Mouse (Mus musculus) thymus, postnatal 36 days (tissue): ENCODE measurements at regions not wholly inside any gene's neighbourhood (a gene's known extent, or its start where the extent isn't known, plus 50 kb on each side); places are given as distances from the start of the nearest gene placed in this dataset.

Source experiments
- DNase-seq, 2 experiments: peaks; one replicate each; pipeline ENCODE4 v3.0.0; 2022; ENCODE audit warnings: mixed read lengths in 2 of 2

DNA sequence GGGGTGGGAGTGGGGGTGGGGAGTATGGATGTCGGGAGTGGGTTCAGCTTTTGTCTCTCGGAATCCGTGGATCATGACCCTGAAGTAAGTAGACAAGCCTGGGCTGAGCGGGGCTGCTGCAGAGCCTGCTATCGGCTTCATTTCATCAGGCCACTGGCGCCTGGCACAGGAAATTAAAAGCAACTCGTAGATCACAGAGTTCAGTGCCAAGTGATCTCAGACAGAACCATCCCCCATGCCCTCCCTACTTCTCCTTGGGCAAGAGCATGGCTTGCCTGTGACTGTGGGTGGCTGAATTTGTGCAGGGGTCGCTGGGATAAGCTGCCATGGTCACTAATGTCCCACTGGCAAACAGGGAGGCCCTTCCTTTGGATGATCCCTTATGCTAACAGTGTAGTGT is 161.3 kb upstream of the Il12b start:
- DNase-seq = no peak

DNA sequence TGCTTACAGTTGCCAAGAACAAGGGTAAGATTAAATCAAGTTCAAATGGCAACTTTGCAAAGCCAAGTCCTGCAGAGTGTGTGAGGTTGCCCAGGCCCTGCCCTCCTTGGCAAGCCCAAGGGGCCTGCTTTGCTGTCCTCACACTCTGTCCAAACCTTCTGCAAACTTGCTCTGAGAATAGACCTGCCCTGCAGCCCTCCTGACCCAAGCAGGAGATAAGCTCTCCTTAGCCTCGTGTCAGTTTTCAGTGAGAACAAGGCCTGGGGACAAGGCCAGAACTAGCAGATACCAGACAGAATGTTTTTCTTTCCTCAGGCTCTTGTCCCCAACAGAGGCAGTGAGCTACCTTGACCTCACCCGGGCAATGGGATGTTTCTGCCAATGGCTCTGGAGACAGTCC is 156.7 kb upstream of the Il12b start:
- no peak for DNase-seq

DNA sequence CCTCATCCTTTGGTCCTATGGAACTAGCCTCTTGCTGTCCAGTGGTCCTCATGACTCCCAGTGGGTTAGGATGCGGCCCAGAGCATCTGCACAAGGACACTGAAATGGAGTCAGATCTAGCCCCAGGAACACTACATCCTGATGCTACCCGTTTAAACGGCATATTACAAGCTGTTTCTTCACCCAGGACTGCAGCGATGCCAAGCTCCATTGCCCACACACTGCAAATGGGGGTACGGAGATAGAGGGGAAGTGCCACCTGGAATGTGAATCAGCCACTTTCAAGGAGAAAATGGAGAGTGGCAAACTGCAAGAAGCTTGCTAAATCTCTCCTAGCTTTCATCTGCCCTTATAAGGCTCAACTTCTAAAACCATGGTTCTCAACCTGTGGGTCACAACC is 148.0 kb upstream of the Il12b start:
- DNase-seq = no peak

DNA sequence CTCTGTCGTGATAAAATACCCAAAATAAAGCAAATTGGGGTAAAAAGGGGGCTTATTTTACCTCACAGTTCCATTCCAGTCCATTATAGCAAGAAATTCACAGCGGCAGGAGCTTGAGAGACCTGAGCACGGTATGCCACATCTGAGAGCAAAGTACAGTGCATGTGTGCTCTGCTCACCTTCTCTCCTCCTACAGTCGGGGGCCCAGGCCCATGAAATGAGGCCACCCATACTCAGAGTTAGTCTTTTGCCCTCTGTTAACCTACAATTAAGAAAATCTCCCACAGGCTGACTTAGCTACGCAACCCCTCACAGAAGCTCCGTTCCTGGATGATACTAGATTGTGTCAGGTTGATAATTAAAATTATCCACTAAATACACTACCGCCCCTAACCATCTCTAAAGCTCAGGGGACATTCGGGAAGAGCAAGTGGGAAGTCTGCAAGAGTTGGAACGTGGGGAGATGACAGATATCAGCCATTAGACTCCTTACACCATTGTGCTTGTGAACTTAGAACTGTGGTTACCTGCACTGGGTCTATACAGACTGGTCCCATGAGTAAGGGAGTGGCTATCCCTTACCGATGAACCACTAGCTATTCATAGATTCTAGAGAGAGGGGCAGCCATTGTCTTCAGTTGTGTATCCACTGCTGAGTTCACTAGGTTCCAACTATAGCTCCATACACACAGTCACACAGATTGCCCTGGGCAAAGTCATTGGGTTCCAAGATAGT is 139.3 kb upstream of the Il12b start:
- DNase-seq = no peak

DNA sequence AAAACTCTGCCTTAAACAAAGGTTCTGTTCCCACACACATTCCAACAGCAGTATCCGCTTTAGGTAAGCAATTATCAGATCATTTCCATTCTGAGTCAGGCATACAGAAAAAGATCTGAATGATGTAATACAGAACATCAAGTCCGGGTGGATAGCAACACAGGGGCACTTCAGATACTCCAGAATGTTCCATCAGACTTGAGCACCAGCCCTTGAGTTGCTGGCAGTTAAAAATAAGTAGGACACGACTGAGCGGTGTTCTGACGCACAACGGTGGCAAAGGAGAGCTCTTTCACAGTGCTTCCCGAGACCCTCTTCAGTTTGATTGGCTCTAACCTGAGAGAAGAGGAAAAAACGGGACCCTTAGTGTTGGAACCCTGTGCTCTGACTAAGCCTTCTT is 138.2 kb upstream of the Il12b start:
- DNase-seq = no peak

DNA sequence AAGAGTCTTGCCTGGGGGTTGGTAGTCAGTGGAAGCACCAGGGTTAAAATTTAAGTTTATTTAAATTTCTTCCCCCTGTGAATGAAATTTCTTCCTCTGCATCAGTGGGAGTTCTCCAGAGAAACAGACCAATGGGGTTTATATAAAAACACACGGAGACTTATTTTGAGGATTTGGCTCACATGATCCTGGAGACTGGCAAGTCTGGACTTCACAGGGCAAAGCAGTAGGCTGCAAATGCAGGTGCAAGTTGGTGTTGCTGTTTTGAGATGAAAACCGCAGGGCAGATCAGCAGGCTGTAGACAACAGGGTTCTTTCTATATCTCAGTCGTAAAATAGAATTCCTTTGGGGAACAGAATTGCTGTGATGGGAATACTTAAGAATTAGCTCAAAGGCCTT is 137.3 kb upstream of the Il12b start:
- DNase-seq = no peak

DNA sequence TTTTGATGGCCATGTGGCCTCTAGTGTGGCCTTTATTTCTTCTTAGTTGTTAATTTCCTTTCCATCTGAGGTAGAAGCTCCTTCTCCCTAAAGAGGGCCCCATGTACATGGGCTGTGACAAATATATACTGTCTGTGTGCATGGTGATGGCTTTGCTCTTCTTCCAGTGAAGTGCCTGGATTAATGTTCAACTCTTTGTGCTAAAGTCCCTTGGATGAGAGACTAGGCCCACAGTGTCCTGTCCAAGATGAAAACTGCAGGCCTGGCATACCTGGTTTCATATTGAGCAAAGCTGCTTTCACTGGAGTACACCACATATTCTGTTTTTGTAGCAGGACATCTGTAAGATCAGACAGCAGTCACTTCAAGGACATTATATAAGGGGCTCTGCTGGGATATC is 127.6 kb upstream of the Il12b start:
- no peak for DNase-seq

DNA sequence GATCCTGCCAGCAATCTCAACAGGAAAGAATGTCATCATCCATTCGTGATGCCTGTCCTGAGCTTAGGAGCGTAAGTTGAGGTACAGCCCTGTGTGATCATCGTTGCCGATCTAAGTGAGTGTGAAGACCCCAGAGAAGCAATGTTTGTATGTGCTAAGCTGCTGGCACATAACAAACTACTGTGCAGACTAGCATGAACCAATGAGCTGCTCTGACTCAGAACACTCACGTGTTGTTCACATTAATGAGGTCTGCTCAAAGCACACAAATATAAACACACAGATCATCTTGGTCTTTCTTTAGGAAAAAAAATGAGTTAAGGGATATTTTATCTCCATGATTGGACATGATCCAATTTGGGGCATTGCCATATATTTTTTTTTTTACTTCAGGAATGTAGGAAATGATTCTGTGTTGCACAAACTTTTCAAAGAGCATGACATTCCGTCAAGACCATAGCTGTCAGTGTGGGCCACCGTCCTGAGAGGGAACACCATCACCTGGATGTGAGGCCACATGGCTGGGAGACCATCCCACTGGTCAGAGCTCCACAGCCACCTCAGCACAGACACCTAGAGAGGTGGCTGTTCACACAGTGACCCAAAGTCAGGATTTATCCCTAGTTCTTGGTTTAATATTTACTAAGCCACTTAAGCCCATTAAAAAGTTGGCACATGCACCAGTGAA is 121.2 kb upstream of the Il12b start:
- DNase-seq = no peak

DNA sequence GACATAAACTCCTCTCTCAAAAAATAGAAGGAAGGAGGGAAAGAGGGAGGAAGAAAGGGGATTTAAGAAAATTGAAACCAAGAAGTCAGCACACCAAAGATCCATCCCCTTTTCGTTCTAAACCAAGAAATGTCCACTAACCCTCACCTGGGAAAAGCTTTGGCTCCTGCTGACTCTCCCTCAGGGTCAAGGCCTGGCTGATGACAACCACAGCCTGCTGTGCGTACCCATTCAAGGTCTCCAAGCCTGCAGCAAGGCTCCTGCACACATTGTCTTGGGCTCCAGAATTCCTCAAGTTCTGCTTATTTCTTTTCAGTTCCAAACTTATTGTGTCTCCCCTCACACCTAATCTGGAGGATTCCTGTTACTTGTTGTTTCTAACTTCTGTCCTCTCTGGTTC is 113.9 kb upstream of the Il12b start:
- DNase-seq = no peak

DNA sequence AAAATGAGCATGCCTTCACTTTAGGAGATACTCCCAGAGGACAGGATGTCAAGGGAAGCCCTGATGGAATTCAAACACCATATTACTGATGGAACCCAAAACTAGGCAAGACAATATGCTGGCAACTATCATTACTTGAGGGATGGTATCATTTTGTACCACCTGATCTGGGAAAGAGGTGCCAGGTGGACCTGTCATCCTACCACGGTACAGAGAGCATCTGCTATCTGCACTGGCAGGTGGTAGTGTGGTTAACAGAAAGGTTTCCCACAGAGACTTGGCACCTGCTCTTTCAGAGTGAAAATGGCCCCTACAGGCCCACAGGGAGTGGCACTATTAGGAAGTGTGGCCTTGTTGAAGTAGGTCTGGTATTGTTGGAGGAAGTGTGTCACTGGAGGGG is 111.0 kb upstream of the Il12b start:
- no peak for DNase-seq

DNA sequence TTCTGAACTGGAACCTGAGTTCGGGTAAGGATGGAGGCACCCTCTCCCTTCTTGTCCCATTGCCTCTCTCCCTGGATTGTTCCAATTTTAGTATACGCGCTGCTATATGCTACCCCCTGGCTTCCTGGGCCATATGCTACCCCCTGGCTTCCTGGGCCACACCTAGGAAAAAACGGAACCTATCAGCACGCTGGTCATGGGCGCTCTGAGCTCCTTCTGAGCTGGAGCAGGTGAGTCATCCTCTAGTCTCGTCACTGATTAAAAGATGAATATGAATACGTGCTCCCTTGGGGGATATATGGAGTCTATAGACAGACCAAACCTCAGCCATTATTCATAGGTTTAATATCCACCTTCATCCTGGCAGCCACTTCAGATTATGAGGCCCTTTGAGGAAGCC is 96.1 kb upstream of the Il12b start:
- no peak for DNase-seq

DNA sequence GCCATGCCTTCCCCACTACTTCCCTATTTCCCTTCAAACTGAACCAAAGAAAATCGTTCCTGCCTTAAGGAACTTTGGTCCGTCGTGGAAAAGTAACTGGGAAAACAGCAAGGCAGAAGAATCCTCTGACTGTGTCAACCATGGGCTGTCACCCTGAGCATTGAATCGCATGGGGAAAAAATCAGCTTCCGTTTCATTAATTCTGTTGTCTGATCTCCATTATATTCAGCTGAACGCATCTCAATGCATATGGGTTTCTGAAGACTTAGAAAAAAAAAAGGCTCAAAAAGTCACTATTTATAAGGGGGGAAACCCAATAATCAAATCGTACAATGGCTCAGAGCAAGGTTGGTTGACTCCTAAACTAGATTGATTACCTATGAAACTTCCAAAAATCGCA is 83.8 kb upstream of the Il12b start:
- DNase-seq = no peak

DNA sequence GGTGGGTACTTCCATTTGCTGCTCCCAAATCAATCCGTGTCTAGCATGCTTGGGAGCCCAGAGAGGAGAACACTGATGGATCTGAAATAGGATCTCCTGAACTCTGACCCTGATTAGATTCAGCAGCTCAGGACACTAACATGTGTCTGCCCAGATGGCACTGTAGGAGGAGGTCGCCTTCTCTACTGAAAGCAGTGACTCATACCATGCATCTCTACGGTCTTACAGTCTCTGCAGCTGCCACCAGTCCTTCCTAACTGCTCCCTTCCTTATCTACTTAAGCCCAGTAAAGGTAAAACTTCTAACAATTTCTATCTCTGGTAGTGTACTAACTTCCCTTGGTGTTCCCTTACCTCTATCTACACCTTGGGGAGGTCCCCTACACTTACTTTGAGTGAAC is 80.7 kb upstream of the Il12b start:
- DNase-seq = no peak

DNA sequence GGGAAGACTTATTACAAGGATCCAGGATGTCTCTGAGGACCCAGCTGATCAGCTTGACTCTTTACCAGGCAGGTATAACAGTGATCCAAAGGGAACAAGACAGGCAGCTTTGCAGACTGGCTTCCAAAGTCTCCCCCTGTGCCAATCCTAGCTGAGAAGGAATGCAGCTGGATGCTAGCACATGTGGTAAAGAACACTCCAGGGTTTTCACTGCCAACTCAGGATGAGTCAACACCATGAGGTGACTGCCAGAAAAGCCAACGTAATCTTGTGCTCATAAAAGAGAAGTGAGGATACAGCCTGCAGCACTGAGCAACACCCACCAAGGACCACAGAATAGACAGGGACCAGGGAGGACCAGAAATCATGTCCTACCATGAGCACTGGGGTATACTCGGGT is 76.5 kb upstream of the Il12b start:
- no peak for DNase-seq

DNA sequence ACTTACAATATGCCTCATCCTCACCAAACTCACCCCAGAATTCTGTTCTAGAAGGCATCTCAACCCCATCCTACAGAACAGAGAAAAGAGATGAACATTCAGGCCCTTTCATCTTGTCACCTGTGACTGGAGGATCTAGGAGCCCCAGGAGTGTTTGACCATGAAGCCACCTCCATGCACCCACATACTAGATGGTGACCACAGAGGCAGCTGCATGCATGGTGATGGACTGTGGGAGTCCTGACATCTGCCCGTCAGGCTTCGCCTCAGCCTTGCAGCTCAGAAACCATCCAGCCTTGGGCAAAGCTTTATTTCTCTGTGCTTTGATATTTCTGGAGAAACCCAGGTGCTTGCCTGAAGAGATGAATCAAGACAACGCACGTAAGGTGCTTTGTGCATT is 74.8 kb upstream of the Il12b start:
- no peak for DNase-seq

DNA sequence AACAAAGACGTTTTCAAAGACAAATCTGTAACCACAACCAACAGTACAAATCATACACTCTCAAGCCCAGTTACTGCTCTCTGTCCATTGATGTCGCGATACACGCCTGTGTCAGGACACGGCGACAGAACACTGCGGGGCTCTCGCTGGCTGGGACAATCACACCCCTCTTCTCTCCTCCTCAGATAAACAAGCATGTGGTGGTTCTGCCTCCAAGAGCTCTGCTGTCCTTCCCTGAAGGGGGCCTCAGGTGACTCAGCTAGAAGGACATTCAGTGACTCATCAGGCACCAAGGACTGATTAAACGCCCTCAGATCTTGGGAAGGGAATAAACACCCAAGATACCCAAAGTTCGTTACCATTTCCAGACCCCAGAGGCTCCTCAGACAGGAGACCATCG is 74.3 kb upstream of the Il12b start:
- no peak for DNase-seq

DNA sequence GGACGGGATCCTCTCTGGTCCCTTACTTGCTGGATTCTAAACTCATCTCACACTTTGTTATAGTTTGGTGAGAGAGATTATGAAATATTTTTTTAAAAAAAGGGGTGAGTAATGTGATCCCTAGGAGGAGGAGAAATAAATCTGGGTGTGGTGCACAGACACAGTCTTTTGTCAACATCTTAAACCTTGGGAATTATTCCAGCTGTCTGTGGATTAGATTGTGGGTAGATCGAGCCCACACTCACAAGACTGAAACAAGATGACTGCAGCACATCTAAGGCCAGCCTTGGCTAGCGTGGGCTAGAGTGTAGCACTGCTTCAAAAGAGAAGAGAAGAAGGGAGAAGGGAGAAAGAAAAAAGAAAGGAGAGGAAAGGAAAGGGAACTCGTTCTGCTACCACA is 70.4 kb upstream of the Il12b start:
- no peak for DNase-seq

DNA sequence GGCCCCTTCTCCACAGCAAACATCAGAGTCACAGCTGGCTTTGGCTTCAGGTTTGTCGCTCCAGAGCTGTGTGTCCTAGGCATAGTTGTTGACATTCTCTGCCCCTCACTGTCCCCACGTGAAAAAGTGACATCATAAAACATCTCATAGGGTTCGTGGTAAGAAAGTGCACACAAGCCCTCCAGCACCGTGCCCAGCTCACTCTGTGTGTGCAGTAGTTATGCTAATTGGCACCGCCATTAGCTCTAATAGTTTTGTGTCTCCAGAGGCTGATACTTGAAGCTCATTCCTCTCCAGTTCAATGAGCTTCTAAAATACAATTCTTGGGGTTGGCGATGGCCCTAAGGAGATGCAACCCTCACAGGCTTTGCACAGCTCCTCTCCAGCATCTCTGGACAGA is 69.4 kb upstream of the Il12b start:
- no peak for DNase-seq

DNA sequence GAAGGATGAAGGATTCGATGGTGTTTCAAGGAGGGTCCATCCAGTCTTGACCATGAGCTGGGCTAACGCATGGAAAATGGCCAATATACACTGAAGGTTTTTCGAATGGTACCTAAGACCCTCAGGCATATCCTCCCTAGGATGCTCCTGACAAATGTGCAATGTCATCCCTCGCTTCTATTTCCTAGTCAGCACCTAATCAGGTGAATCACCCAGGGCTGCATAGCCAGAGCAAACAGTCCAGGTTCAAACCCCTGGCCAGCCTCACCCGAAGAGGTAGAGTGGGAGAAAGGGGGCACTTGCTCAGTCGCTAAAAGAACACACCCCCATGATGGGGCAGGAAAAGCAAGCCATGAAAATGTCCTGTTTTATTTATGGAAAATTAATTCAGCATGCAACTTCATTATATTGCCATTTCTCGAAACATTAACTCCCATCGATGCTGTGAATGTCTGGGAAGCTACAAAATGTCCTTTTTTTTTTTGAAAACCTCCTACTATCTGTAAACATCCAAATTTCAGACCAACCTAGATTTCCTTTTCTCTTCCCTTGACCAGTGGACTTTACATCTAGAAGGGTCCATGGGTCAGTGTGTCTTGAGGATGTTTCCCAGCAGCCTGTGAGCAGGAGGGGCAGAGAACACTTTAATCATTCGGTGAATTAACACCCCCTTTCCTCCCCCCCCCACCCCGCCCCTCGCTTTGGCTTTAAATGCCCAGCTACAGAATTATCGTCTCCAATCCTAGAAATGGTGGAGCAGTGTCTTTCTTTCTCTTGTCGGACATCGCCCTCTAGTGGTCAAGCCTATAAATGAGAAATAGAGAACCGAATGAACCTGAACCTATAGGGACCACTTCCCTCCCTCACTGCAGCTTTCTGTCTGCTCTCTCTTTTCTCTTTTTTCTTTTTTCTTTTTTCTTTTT is 68.8 kb upstream of the Il12b start:
- DNase-seq = peak; percentile 12 to 20

DNA sequence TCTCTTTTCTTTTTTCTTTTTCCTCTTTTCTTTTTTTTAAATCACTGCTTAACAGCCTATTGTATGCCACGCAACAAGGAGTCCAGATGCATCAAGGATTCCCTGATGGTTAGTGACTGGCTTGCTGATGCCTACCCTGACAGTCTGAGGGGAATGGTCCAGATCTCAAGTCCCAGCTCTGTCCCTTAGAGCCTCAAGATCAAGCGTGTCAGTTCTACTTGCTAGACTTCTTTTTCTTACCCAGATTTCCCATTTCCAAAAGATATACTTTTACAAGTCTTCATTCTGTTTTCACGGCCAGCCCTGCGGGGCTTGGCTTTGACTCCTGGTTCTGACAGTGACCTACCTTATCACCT is 68.1 kb upstream of the Il12b start:
- DNase-seq = no peak

DNA sequence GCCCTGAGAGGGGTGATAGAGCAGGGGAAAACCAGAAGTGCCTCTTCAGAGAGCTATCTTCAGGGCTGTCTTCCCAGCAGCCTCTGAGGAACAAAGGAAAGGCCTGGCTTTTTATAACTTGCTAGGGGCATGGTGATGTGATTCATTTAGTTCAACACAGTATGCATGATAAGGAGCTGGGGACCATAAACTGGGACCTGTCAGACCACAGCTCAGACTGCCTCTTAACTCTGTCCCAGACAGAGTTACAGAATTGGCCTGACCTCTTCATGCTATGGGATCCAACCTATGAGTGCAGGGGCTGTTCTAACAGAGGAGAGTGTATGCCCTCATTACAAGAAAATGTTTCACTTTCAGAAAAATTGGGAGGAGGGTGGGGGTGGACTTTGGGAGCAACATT is 59.3 kb upstream of the Il12b start:
- DNase-seq = no peak

DNA sequence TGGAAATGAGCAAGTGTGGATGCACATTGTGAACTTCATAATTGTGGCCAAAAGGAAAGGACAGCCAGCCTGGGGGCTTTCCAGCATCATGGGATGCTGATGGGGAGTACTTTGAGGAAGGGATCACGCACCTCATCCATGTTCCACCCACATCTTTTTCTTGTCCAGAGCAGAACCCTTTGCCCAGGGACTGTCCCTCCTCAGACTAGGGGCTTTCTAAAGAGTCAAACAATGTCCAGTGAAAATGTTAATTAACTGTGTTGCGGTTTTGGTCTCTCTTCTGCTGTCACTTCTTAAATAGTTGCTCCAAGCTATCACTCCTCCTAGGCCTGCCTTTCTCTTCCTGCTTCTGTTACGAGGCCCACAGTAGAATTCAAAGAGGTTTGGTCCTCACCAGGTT is 51.6 kb upstream of the Il12b start:
- DNase-seq = no peak

DNA sequence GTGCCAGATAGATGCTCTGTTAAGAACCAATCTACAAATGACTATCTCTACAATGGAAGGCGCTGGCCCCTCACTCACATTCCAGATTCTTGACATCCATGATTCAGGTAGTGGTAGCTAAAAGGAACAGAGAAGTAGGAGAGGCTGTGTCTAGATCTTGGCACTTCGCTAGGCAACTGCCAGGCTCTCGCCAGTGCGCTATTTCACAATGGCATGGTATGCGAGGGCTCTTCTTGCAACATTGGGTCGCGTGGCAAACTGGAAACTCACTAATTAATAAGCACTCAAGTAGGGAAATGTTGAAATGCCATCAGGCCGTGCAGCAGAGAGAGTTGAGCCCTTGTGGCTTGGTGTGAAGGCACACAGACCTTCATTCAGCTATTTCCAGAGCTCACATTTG is 50.3 kb upstream of the Il12b start:
- no peak for DNase-seq
